Mouse (Mus musculus) heart, embryonic 10.5 days (tissue): ENCODE results near the gene Arpc1a. TPM values are rescaled to one million over a fixed set of nuclear protein-coding genes. Genes with fewer than 3 reads are reported as not detected.
A peak's percentile ranks its signal among the peaks of the same experiment; 100 is the strongest.
"Not testable (repeated sequence)": the region's sequence is repeated elsewhere in the genome, so short reads cannot be mapped to it uniquely, and the experiment has no call there.

Source experiments
- DNase-seq: peaks from one replicate; pipeline ENCODE4 v3.0.0-alpha.2; 2017; ENCODE audit warnings: low spot score
- H3K27ac ChIP-seq: fragments of 300-500 bp; sonication (generic); 2 replicates; pipeline ENCODE4 v1.5.1; 2016; ENCODE audit warnings: mild to moderate bottlenecking
- H3K27me3 ChIP-seq: fragments of 300-500 bp; sonication (generic); 2 replicates; pipeline ENCODE4 v1.6.1; 2016; ENCODE audit warnings: mild to moderate bottlenecking; ENCODE audit not compliant: poor library complexity, insufficient read depth, severe bottlenecking
- H3K36me3 ChIP-seq: fragments of 300-500 bp; sonication (generic); 2 replicates; pipeline ENCODE4 v1.6.1; 2016; ENCODE audit warnings: mild to moderate bottlenecking, moderate library complexity
- H3K4me1 ChIP-seq: fragments of 300-500 bp; sonication (generic); 2 replicates; pipeline ENCODE4 v1.6.1; 2016; ENCODE audit warnings: mild to moderate bottlenecking
- H3K4me3 ChIP-seq: fragments of 300-500 bp; sonication (generic); 2 replicates; pipeline ENCODE4 v1.5.1; 2016; ENCODE audit warnings: mild to moderate bottlenecking, moderate library complexity
- H3K9me3 ChIP-seq: fragments of 300-500 bp; sonication (generic); 2 replicates; pipeline ENCODE4 v1.6.1; 2016; ENCODE audit warnings: mild to moderate bottlenecking, moderate library complexity
- WGBS: fragments of 180-500 bp; shearing (Covaris S2); methylation state at CpG from one replicate; pipeline ENCODE4 v1.1.7; 2016; 5-methylcytosine and 5-hydroxymethylcytosine counted together
- polyA plus RNA-seq: library from polyadenylated mRNA; unstranded; fragments of >200 nt; fragmentation: Nextera tagmentation; extraction: Ambion mirVana; gene quantifications from 2 replicates; pipeline ENCODE4 v1.2.1, GENCODE M21; 2016

The Arpc1a gene
- polyA plus RNA-seq, 1 experiment from 2014 or later, result 117 TPM

DNA sequence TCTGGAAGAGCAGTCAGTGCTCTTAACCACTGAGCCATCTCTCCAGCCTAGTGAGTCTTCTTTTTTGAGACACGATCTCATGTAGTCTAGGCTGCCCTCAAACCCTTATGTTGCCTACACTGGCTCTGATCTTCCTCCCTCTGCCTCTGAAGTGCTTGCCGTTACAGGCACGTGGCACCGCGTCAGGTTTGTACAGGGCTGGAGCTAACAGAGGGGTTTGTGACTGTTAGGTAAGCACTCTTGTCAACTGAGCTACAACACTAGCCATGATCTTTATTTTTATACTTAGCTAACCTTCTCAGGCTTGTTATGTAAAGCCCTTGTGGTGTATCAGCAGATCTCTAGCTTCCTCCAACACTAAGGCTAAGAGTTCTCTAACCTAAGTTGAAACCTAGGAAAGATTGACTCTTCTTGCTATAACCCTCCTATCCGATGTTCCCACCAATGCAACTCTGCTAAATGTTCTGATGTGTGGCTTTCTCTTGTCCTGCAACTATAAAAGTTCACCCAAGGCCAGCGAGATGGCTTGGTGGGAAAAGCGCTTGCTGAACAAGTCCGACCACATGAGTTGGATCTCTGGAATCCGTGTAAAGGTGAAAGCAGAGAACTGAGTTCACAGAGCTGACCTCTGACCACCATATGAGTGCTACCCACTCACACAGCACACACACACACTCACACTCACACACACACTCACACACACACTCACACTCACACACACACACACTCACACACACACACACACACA, 1.6 kb upstream of the Arpc1a start:
- no peaks in the 10 kb centered on the region; the same call in 1 of the 2 replicates for H3K9me3 ChIP-seq
- DNase-seq, result no peak
- WGBS, result 90% methylated on average over 10 of the region's 10 CpGs
- H3K27ac ChIP-seq, result no peak overlapping the region
- peaks cover 11% of the 10 kb centered on the region for H3K4me1 ChIP-seq
- H3K4me3 ChIP-seq, result no peak overlapping the region
- no peaks in the 10 kb centered on the region for H3K27me3 ChIP-seq
- H3K36me3 ChIP-seq, result peaks cover 7% of the 10 kb centered on the region; the same call in 1 of the 2 replicates

DNA sequence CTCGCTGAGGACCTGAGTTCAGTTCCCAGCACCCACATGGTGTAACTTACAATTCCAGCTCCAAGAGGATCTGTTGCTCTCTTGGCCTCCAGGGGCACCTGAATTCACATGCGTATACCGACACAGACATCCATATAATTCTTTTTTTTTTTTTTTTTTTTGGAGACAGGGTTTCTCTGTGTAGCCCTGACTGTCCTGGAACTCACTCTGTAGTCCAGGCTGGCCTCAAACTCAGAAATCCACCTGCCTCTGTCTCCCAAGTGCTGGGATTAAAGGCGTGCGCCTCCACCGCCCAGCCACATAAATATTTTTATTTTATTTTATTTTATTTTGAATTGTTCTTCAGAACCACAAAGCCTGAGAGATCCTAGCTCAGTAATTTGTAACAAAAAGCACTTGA, 429 bp upstream of the Arpc1a start:
- 51% methylated on average over 6 of the region's 6 CpGs for WGBS
- Histone ChIP-seq H3K27ac (peak overlapping the region; percentile 90), H3K4me3 (peak overlapping the region; percentile 89), H3K36me3 (peaks cover 13% of the 10 kb centered on the region), H3K4me1 (peaks cover 11% of the 10 kb centered on the region)
- H3K9me3 ChIP-seq, H3K27me3 ChIP-seq, DNase-seq: not testable (repeated sequence)

DNA sequence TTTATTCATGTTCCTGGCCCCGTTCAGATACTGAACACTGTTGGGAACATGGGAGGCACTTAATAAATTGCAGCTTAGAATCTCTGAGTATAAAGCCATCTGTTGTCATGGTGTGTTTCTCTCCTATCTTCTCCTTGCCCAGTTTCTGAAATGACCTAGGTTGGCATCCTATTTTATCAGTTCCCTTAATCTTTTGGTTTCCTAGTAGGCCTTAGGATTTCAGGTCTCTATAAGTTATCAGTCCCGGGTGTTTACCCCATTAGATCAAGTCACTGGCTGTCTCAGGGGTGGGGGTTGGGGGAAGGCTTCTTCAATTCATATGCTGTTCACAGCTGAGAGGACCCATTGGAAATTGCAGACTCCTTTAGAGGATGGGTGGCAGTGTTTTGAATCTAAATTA, 1.2 kb downstream of the Arpc1a start:
- WGBS, result 63% methylated on average over 2 of the region's 2 CpGs
- Histone ChIP-seq H3K4me1 (peaks cover 11% of the 10 kb centered on the region), H3K36me3 (peaks cover 18% of the 10 kb centered on the region), H3K9me3 (no peaks in the 10 kb centered on the region; the same call in 1 of the 2 replicates), H3K27ac (no peak overlapping the region), H3K27me3 (no peaks in the 10 kb centered on the region), H3K4me3 (peak overlapping the region; percentile 89)
- DNase-seq, result no peak

DNA sequence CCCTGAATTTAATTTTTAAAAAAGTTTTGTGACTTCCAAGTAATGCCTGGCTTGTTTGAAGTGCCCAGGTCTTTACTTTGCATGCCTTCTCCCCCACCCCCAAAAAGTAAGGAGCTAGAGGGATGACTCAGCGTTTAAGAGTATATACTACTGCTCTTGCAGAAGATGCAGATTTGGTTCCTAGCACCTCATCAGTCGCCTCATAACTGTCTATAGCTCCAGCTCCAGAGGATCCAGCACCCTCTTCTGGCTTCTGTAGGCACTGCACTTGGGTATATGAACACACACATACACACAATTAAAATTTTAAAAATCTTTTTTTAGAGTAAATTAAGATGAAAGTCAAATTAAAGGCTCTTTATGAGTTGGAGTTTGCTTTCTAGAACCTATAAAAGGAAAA, 4.6 kb downstream of the Arpc1a start:
- H3K27ac ChIP-seq, result no peak overlapping the region
- DNase-seq, result no peak
- no peak overlapping the region for H3K4me3 ChIP-seq
- peaks cover 39% of the 10 kb centered on the region for H3K36me3 ChIP-seq
- peaks cover 11% of the 10 kb centered on the region for H3K4me1 ChIP-seq
- whole genome bisulfite sequencing, result 98% methylated on average over 2 of the region's 2 CpGs
- no peaks in the 10 kb centered on the region for H3K27me3 ChIP-seq
- H3K9me3 ChIP-seq, result no peaks in the 10 kb centered on the region

DNA sequence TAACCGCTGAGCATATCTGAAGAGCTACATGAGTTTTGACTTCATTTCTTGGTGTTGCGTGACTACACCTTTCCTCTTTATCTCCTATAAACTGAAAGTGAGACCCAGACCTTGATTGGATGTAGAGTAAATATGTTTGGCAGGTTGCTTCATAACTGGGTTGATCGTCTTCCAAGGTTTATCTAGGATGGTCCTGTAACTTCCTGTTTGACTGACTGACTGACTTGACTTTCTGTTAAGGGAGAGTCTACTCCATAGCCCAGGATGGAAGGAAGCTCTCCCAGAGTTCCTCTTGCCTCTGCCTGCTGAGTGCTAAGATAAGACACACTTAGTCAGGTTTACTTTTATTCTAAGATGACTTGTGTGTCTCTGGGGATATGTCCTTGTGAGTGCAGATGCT, 6.2 kb downstream of the Arpc1a start:
- no peak overlapping the region for H3K27ac ChIP-seq
- peaks cover 48% of the 10 kb centered on the region for H3K36me3 ChIP-seq
- 85% methylated on average over 3 of the region's 3 CpGs for WGBS

DNA sequence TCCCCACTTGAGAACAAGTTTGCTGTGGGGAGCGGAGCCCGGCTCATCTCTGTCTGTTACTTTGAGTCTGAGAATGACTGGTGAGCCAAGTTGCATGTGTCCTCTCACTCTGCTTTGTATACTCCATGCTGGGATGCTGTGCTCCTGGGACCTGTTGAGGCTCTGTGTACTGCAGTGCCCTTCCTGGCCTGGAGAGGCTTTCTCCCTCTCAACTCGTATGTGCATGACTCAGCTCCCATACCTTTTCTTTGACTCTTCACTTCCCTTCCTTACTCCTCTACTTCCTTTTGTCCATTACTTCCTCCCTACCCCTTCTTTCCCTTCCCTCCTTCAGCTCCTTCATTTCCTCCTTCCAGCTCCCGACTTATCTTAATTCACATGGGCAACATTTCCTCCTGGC, 12.6 kb downstream of the Arpc1a start:
- no peak for DNase-seq
- Histone ChIP-seq H3K27ac (no peak overlapping the region), H3K9me3 (no peaks in the 10 kb centered on the region), H3K4me3 (no peak overlapping the region), H3K36me3 (peaks cover 88% of the 10 kb centered on the region), H3K27me3 (no peaks in the 10 kb centered on the region), H3K4me1 (no peaks in the 10 kb centered on the region)
- 71% methylated on average over 4 of the region's 4 CpGs for WGBS

More for the DNA sequence above, 6.2 kb downstream of the Arpc1a start:
- Histone ChIP-seq H3K4me3 (no peak overlapping the region), H3K4me1 (peaks cover 3% of the 10 kb centered on the region), H3K9me3 (no peaks in the 10 kb centered on the region), H3K27me3 (no peaks in the 10 kb centered on the region)
- DNase-seq, result no peak

DNA sequence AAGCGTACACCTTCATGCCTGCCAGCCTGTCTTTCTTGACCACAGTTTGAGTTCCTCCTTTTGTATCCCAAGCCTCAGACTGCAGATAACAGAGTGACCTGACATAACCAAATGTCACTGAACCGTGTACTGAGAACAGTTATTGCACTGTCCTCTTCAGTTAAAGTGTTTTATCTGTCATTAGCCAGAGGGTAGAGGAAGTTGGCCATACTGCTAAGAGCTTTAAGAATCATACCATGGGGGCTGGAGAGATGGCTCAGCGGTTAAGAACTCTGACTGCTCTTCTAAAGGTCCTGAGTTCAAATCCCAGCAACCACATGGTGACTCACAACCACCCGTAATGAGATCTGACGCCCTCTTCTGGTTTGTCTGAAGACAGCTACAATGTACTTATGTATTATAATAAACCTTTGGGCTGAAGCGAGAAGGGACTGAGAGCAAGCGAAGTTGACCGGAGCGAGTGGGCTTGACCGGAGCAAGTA, 14.8 kb downstream of the Arpc1a start:
- 90% methylated on average over 10 of the region's 10 CpGs for WGBS
- no peaks in the 10 kb centered on the region for H3K4me1 ChIP-seq
- H3K36me3 ChIP-seq, result peaks cover 89% of the 10 kb centered on the region
- H3K4me3 ChIP-seq, result no peak overlapping the region
- H3K27ac ChIP-seq, result no peak overlapping the region
- DNase-seq, result no peak
- H3K27me3 ChIP-seq, result no peaks in the 10 kb centered on the region
- no peaks in the 10 kb centered on the region for H3K9me3 ChIP-seq

DNA sequence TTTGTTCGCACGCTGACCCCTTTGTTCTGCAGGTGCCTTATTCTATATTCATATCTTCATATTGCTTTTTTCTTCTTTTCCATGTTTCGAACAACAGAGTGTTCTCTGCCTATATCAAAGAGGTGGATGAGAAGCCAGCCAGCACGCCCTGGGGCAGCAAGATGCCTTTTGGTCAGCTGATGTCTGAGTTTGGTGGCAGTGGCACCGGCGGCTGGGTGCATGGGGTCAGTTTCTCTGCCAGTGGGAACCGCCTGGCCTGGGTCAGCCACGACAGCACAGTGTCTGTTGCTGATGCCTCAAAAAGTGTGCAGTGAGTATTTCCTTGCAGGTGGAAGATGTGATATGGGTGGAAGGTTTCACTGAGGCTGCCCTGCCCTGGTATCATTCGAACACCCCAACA, 17.3 kb downstream of the Arpc1a start:
- no peak overlapping the region for H3K4me3 ChIP-seq
- H3K4me1 ChIP-seq, result no peaks in the 10 kb centered on the region
- H3K36me3 ChIP-seq, result peaks cover 98% of the 10 kb centered on the region
- no peaks in the 10 kb centered on the region for H3K27me3 ChIP-seq
- 94% methylated on average over 9 of the region's 9 CpGs for WGBS
- DNase-seq, result no peak
- H3K9me3 ChIP-seq, result no peaks in the 10 kb centered on the region
- no peak overlapping the region for H3K27ac ChIP-seq

DNA sequence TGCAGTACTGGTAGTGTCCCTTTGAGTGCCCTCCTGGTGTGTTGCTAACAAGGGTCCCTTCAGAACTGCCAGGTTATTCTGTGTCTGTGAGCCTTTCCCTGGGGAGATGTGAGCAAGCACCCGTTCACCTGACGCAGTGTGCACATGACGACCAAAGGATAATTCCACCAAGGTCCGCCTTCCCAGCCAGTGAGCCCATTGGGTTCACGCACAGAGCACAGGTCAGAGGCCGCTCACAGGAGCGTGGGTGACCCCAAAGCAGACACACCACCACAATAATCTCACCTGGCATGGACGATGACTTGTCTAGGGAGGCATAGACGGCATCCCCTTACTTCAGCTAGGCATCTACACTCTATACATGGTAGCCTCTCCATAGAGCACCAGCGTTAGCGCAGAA, 17.8 kb downstream of the Arpc1a start:
- WGBS, result 96% methylated on average over 11 of the region's 11 CpGs
- peaks cover 98% of the 10 kb centered on the region for H3K36me3 ChIP-seq
- not testable (repeated sequence) for DNase-seq

DNA sequence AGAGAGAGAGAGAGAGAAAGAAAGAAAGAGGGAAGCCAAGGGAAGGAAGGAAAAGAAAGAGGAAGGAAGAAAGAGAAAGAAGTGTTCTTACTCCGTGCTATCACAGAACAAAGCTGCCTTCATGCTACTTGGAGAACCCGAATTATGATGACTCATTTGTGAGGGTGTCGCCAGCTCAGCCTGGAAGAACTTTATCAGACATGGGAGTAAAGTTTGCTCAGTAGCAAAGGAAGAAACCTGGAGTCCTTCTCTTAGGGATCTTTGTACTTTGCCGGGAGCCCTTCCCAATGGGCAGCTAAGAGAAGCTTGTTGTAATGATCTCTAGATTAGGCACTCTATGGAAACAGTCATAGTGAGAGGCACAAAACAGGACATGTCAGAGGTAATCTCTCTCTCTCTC, 19.1 kb downstream of the Arpc1a start:
- Histone ChIP-seq H3K36me3 (peaks cover 97% of the 10 kb centered on the region), H3K27me3 (no peaks in the 10 kb centered on the region), H3K9me3 (no peaks in the 10 kb centered on the region), H3K4me1 (no peaks in the 10 kb centered on the region), H3K27ac (no peak overlapping the region), H3K4me3 (no peak overlapping the region)
- no peak for DNase-seq
- WGBS, result 71% methylated on average over 4 of the region's 4 CpGs

More for the DNA sequence above, 17.8 kb downstream of the Arpc1a start:
- not testable (repeated sequence) for H3K4me1 ChIP-seq, H3K9me3 ChIP-seq, H3K27me3 ChIP-seq, H3K27ac ChIP-seq, H3K4me3 ChIP-seq

DNA sequence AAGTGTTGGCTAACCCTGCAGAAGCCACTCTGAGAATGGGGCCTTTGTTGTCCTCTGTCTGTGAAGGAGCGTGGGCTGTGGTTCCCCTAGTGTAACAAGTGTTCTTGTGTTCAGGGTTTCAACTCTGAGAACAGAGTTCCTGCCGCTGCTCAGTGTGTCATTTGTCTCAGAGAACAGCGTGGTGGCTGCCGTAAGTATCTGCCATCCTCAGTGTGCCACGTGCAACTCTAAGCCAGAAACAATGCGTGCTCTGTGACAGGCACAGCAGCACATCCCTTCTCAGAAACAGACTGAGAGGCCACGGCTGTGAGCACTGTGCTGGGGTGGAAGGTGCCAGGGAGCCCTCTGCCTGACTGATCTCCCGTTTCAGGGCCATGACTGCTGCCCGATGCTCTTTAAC, 20.7 kb downstream of the Arpc1a start:
- DNase-seq, result no peak
- no peak overlapping the region for H3K4me3 ChIP-seq
- H3K4me1 ChIP-seq, result no peaks in the 10 kb centered on the region
- peaks cover 97% of the 10 kb centered on the region for H3K36me3 ChIP-seq
- no peaks in the 10 kb centered on the region for H3K9me3 ChIP-seq
- no peak overlapping the region for H3K27ac ChIP-seq
- WGBS, result 84% methylated on average over 9 of the region's 9 CpGs
- H3K27me3 ChIP-seq, result no peaks in the 10 kb centered on the region

DNA sequence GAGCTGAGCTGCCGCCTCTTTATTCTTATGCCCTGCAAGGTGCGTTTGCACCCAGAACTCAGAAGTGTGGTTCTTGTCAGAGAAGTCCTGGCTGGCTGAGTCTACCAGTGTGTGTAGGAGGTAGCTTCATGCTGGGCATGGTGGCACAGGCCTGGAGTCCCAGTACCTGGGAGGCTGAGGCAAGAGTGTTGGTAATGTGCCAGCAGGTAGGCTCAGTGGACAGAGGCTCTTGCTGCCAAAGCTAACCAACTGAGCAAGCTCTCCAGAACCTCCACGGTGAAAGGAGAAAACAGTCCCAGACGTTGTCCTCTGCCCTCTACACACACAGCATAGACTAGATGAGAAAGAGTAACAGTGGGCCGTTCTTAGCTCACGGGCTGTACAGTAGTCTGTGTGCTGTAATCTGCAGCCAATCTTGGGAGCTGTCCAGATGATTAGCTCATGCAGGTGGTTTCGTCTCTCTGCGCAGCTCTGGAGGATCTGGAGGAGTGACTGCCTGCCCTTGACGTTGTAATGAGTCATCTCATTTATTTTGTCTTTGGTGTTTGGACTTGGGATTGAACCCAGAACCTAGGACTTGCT, 22.2 kb downstream of the Arpc1a start:
- WGBS, result 88% methylated on average over 9 of the region's 9 CpGs
- no peak for DNase-seq
- H3K27me3 ChIP-seq, result no peaks in the 10 kb centered on the region
- no peaks in the 10 kb centered on the region for H3K9me3 ChIP-seq
- H3K27ac ChIP-seq, result no peak overlapping the region
- H3K4me3 ChIP-seq, result no peak overlapping the region
- H3K36me3 ChIP-seq, result peaks cover 97% of the 10 kb centered on the region
- H3K4me1 ChIP-seq, result peaks cover 6% of the 10 kb centered on the region; the same call in 1 of the 2 replicates

DNA sequence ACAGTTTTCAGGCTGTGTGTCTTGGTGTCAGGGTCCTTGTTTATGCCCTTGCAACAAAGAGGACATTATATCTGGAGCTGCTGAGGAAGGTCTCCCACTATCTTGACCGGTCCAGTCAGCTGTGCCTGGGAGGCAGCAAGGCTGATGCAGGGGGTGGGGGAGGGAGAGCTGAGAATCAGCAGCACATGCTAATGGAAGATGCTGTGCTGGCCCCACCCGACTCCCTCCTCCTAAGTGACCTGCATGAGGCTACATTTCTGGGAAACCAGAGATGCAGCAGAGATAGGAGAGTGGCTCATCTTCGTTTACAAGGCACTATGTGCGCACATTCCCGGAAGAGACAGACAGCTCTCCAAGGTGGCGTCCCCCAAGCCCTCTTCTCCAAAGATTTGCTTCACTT, 26.8 kb downstream of the Arpc1a start:
- H3K4me3 ChIP-seq, result no peak overlapping the region
- no peaks in the 10 kb centered on the region for H3K27me3 ChIP-seq
- H3K27ac ChIP-seq, result no peak overlapping the region
- H3K4me1 ChIP-seq, result peaks cover 17% of the 10 kb centered on the region
- no peak for DNase-seq
- no peaks in the 10 kb centered on the region for H3K9me3 ChIP-seq
- WGBS, result 84% methylated on average over 6 of the region's 6 CpGs
- peaks cover 55% of the 10 kb centered on the region for H3K36me3 ChIP-seq
